Mouse (Mus musculus) midbrain, embryonic 15.5 days (tissue): ENCODE data around the gene Hist1h2be. TPM values are rescaled to one million over a fixed set of nuclear protein-coding genes. Genes with fewer than 3 reads are reported as not detected.
A peak's percentile ranks its signal among the peaks of the same experiment; 100 is the strongest.
"Not testable (repeated sequence)": the region's sequence is repeated elsewhere in the genome, so short reads cannot be mapped to it uniquely, and the experiment has no call there.

Experiments
- ATAC-seq: fragments of 200-750 bp; cut with Nextera tagmentation; replicated peaks from 2 replicates; pipeline ENCODE4 v1.8.0; 2017; ENCODE audit warnings: moderate TSS enrichment
- H3K27ac ChIP-seq: fragments of 300-500 bp; sonication (generic); 2 replicates; pipeline ENCODE4 v1.5.1; 2015; ENCODE audit warnings: mild to moderate bottlenecking, inconsistent platforms
- H3K27me3 ChIP-seq: fragments of 300-500 bp; sonication (generic); replicated peaks from 2 replicates; pipeline ENCODE4 v1.6.1; 2015; ENCODE audit warnings: inconsistent platforms
- H3K36me3 ChIP-seq: fragments of 300-500 bp; sonication (generic); replicated peaks from 2 replicates; pipeline ENCODE4 v1.6.1; 2015; ENCODE audit warnings: inconsistent platforms
- H3K4me1 ChIP-seq: fragments of 300-500 bp; sonication (generic); 2 replicates; pipeline ENCODE4 v1.6.1; 2015; ENCODE audit warnings: inconsistent platforms
- H3K4me2 ChIP-seq: fragments of 300-500 bp; sonication (generic); 2 replicates; pipeline ENCODE4 v1.6.1; 2015; ENCODE audit warnings: inconsistent platforms, mild to moderate bottlenecking, moderate library complexity
- H3K4me3 ChIP-seq: fragments of 300-500 bp; sonication (generic); 2 replicates; pipeline ENCODE4 v1.5.1; 2015; ENCODE audit warnings: mild to moderate bottlenecking, inconsistent platforms
- H3K9ac ChIP-seq: fragments of 300-500 bp; sonication (generic); 2 replicates; pipeline ENCODE4 v1.6.1; 2015; ENCODE audit warnings: mild to moderate bottlenecking, inconsistent platforms
- H3K9me3 ChIP-seq: fragments of 300-500 bp; sonication (generic); 2 replicates; pipeline ENCODE4 v1.6.1; 2016; ENCODE audit warnings: inconsistent platforms
- WGBS: fragments of 180-500 bp; shearing (Covaris S2); methylation state at CpG from one replicate; pipeline ENCODE4 v1.1.7; 2015; ENCODE audit warnings: mixed read lengths; 5-methylcytosine and 5-hydroxymethylcytosine counted together
- polyA plus RNA-seq: library from polyadenylated mRNA; unstranded; fragments of >200 nt; fragmentation: Nextera tagmentation; extraction: Ambion mirVana; gene quantifications from 2 replicates; pipeline ENCODE4 v1.2.1, GENCODE M21; 2015

The Hist1h2be gene
- polyA plus RNA-seq, 1 experiment from 2014 or later, result 1.8 TPM

- H3K27me3 ChIP-seq, result no peaks in the 10 kb centered on the region
- H3K4me2 ChIP-seq, result peak overlapping the region; percentile 84
- peak overlapping the region; percentile 52 for H3K4me3 ChIP-seq
- H3K36me3 ChIP-seq, result no peaks in the 10 kb centered on the region
- H3K9me3 ChIP-seq, result no peaks in the 10 kb centered on the region
- H3K4me1 ChIP-seq, result peaks cover 37% of the 10 kb centered on the region
- ATAC-seq, result no peak
- WGBS, result under 1% methylated on average over 22 of the region's 22 CpGs
- H3K9ac ChIP-seq, result peak overlapping the region; percentile 29; the same call in 1 of the 2 replicates
- H3K27ac ChIP-seq, result peak overlapping the region; percentile 93
Observed at GRCm38 (mm10) chr13:23586099-23586939, 34.6 kb downstream of the Hist1h2be start.

- Histone ChIP-seq H3K9ac (peak overlapping the region; percentile 65), H3K4me3 (peak overlapping the region; percentile 52), H3K27ac (peak overlapping the region; percentile 93), H3K4me1 (peaks cover 42% of the 10 kb centered on the region), H3K4me2 (peak overlapping the region; percentile 84)
- not testable (repeated sequence) for H3K27me3 ChIP-seq, H3K36me3 ChIP-seq, H3K9me3 ChIP-seq
- ATAC-seq, result peak; percentile 90
- under 1% methylated on average over 36 of the region's 36 CpGs for WGBS
Observed at GRCm38 (mm10) chr13:23585442-23586098, 35.4 kb downstream of the Hist1h2be start.

- Histone ChIP-seq H3K4me1 (peaks cover 42% of the 10 kb centered on the region), H3K4me2 (peak overlapping the region; percentile 84), H3K36me3 (no peaks in the 10 kb centered on the region), H3K27ac (peak overlapping the region; percentile 93), H3K9me3 (no peaks in the 10 kb centered on the region), H3K4me3 (peak overlapping the region; percentile 52), H3K9ac (peak overlapping the region; percentile 65), H3K27me3 (no peaks in the 10 kb centered on the region)
- under 1% methylated on average over 21 of the region's 21 CpGs for WGBS
- peak; percentile 15; the same call in 1 of the 2 replicates for ATAC-seq
Observed at GRCm38 (mm10) chr13:23585029-23585441, 35.9 kb downstream of the Hist1h2be start.

- Histone ChIP-seq H3K9me3 (no peaks in the 10 kb centered on the region), H3K4me3 (peak overlapping the region; percentile 52; the same call in 1 of the 2 replicates), H3K27me3 (no peaks in the 10 kb centered on the region), H3K4me1 (peaks cover 42% of the 10 kb centered on the region), H3K4me2 (peak overlapping the region; percentile 84), H3K27ac (peak overlapping the region; percentile 93), H3K36me3 (no peaks in the 10 kb centered on the region), H3K9ac (peak overlapping the region; percentile 65; the same call in 1 of the 2 replicates)
- no peak for ATAC-seq
Observed at GRCm38 (mm10) chr13:23584331-23584730, 36.6 kb downstream of the Hist1h2be start.

GRCm38 (mm10) chr13:23583387-23584068 is 37.4 kb downstream of the Hist1h2be start:
- Histone ChIP-seq H3K9me3 (no peaks in the 10 kb centered on the region), H3K9ac (no peak overlapping the region), H3K4me1 (peaks cover 42% of the 10 kb centered on the region), H3K36me3 (no peaks in the 10 kb centered on the region), H3K4me2 (no peak overlapping the region), H3K4me3 (no peak overlapping the region), H3K27me3 (no peaks in the 10 kb centered on the region), H3K27ac (no peak overlapping the region)
- ATAC-seq, result no peak

- Histone ChIP-seq H3K9ac (peak overlapping the region; percentile 53), H3K36me3 (no peaks in the 10 kb centered on the region), H3K4me3 (peak overlapping the region; percentile 48)
Observed at GRCm38 (mm10) chr13:23582219-23583056, 38.5 kb downstream of the Hist1h2be start.

GRCm38 (mm10) chr13:23581408-23582218 is 39.3 kb downstream of the Hist1h2be start, which contains the start of gene Hist1h4d:
TSS of gene Hist1h4d (plus strand) at chr13:23581598.
- peak within 1 kb of the TSS; percentile 48 for H3K4me3 ChIP-seq
- no peaks in the 10 kb centered on the region for H3K9me3 ChIP-seq
- peaks cover 45% of the 10 kb centered on the region for H3K4me1 ChIP-seq
- H3K9ac ChIP-seq, result peak within 1 kb of the TSS; percentile 53
- peak; percentile 92 for ATAC-seq
- no peaks in the 10 kb centered on the region for H3K27me3 ChIP-seq
- no peaks in the 10 kb centered on the region for H3K36me3 ChIP-seq
- H3K27ac ChIP-seq, result peak within 1 kb of the TSS; percentile 81
- peak within 1 kb of the TSS; percentile 85 for H3K4me2 ChIP-seq
- WGBS, result under 1% methylated on average over 43 of the region's 43 CpGs

More at GRCm38 (mm10) chr13:23582219-23583056, 38.5 kb downstream of the Hist1h2be start:
- Histone ChIP-seq H3K4me1 (peaks cover 42% of the 10 kb centered on the region), H3K9me3 (no peaks in the 10 kb centered on the region), H3K27ac (peak overlapping the region; percentile 81), H3K4me2 (peak overlapping the region; percentile 85), H3K27me3 (no peaks in the 10 kb centered on the region)
- no peak for ATAC-seq
- WGBS, result 5% methylated on average over 6 of the region's 6 CpGs

- H3K27me3 ChIP-seq, result no peaks in the 10 kb centered on the region
- H3K9me3 ChIP-seq, result no peaks in the 10 kb centered on the region
- WGBS, result 97% methylated on average over 1 of the region's 1 CpGs
- no peak overlapping the region for H3K4me2 ChIP-seq
- no peak overlapping the region for H3K9ac ChIP-seq
- H3K27ac ChIP-seq, result no peak overlapping the region
- no peaks in the 10 kb centered on the region for H3K36me3 ChIP-seq
- ATAC-seq, result no peak
- no peak overlapping the region for H3K4me3 ChIP-seq
- peaks cover 42% of the 10 kb centered on the region for H3K4me1 ChIP-seq
Observed at GRCm38 (mm10) chr13:23577835-23578234, 43.1 kb downstream of the Hist1h2be start.

GRCm38 (mm10) chr13:23576906-23577639 is 43.9 kb downstream of the Hist1h2be start:
- WGBS, result 47% methylated on average over 6 of the region's 6 CpGs
- H3K9ac ChIP-seq, result 0 out of 2 replicates have a peak overlapping the region, but pooled peaks have one; percentile 55
- peak overlapping the region; percentile 41 for H3K4me3 ChIP-seq
- H3K36me3 ChIP-seq, result no peaks in the 10 kb centered on the region
- H3K27ac ChIP-seq, result no peak overlapping the region
- H3K4me1 ChIP-seq, result peaks cover 42% of the 10 kb centered on the region
- H3K27me3 ChIP-seq, result no peaks in the 10 kb centered on the region
- H3K4me2 ChIP-seq, result peak overlapping the region; percentile 75
- ATAC-seq, result no peak
- no peaks in the 10 kb centered on the region for H3K9me3 ChIP-seq

- peak overlapping the region; percentile 73; the same call in 1 of the 2 replicates for H3K27ac ChIP-seq
Observed at GRCm38 (mm10) chr13:23576351-23576881, 44.5 kb downstream of the Hist1h2be start.

More at GRCm38 (mm10) chr13:23576351-23576881, 44.5 kb downstream of the Hist1h2be start:
- Histone ChIP-seq H3K9me3 (no peaks in the 10 kb centered on the region), H3K9ac (peak overlapping the region; percentile 55), H3K27me3 (no peaks in the 10 kb centered on the region), H3K4me3 (peak overlapping the region; percentile 41), H3K4me1 (peaks cover 42% of the 10 kb centered on the region), H3K36me3 (no peaks in the 10 kb centered on the region), H3K4me2 (peak overlapping the region; percentile 75)
- 5% methylated on average over 7 of the region's 7 CpGs for WGBS
- ATAC-seq, result no peak
